In the genomic region with DNA sequence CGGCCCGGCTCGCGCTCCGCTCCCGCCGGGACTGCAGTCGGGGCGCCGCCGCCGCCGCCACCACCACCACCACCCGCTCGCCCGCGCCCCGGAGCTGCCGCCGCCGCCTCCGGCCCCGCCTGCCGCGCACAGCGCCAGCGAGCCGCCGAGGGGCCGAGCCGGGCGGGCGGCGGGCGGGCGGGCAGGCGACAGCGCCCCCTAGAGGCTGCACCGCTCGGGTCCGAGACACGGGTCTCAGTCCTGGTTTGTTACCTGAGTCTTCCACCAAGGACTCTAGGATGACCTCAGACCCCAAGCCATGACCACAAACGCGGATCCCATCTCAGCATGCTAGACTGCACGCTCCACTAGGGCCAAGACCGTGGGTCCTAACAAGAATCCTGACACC, we compare ENCODE assay signal across 8 mouse cellular contexts. TPM values are rescaled to one million over a fixed set of nuclear protein-coding genes. Genes with fewer than 3 reads are reported as not detected.
DNase-seq lines count a peak whose midpoint lies in the region; ATAC-seq and TF ChIP-seq lines count a peak whose summit lies in the region.

A gene (minus strand): TSS at position 33 of the 388 bp plus-strand sequence.

- peak; percentile 68 for DNase-seq in adipocyte (ENCODE audit: low spot score)
- DNase-seq in gastrocnemius, postnatal 14 days, result peak; percentile 83
- DNase-seq in induced T-regulatory cell, adult 2 months (ENCODE audit: low read depth), result peak; percentile 85
- peak; percentile 73 for DNase-seq in left cerebral cortex, postnatal 25 days (ENCODE audit: low spot score in 2 of 2)
- peak; percentile 81 for DNase-seq in right cerebral cortex, postnatal 25 days
- DNase-seq in urinary bladder, postnatal 36 days (ENCODE audit: low spot score in 2 of 2), result peak; percentile 69 to 80

- no peak for TF ChIP-seq POLR2A in cortical plate, adult 2 months (IDR thresholded peaks at IDR 0.05; ENCODE audit: extremely low read depth, insufficient read depth, low read length)

- ATAC-seq in megakaryocyte-erythroid progenitor cell, adult 5-6 weeks (replicated peaks; ENCODE audit: low FRiP score, low TSS enrichment, poor library complexity, severe bottlenecking), result peak; percentile 17; the same call in 1 of the 2 replicates

- H3K4me3 ChIP-seq in cortical plate, adult 2 months (ENCODE audit: insufficient read depth, low read length), result peak within 1 kb of the TSS; percentile 95

- TF ChIP-seq CTCF in cortical plate, adult 2 months (IDR thresholded peaks at IDR 0.05; ENCODE audit: extremely low read depth, insufficient read depth, low read length), result peak; percentile 40; the same call in 1 of the 2 replicates

- intact Hi-C loops in gastrocnemius, postnatal 14 days (cut with DNase I; ENCODE audit: low total_unique reads), result no loop called here
- intact Hi-C loops in left cerebral cortex, postnatal 25 days (cut with DNase I), result loop anchor here (1.0 to 10.0 kb wide), 2 partner anchors 49 to 291 kb away; a partner anchor contains a TSS

- peak within 1 kb of the TSS; percentile 85 for H3K27ac ChIP-seq in cortical plate, adult 2 months (ENCODE audit: insufficient read depth, low read length)

- H3K4me1 ChIP-seq in cortical plate, adult 2 months (ENCODE audit: control insufficient read depth, insufficient read depth, low read length), result peaks cover 17% of the 10 kb centered on the region

RNA-seq across cellular contexts. Expression of the gene that starts here (rescaled TPM):
- polyA plus RNA-seq in cortical plate, adult 2 months (2012; rRNA removed), result 220 and 239 TPM in 2 replicates
- total RNA-seq in gastrocnemius, postnatal 14 days (2021), result 10 to 100 TPM; 31.8 to 36.4 TPM
- total RNA-seq in left cerebral cortex, postnatal 25 days (2021), result 100 to 1,000 TPM; 217 to 223 TPM
- total RNA-seq in megakaryocyte-erythroid progenitor cell, adult 5-6 weeks (2014; fragmentation: Nextera tagmentation), result 103 and 118 TPM in 2 replicates
- total RNA-seq in megakaryocyte-erythroid progenitor cell, adult 5-6 weeks (2017), result 81.8 and 93.1 TPM in 2 replicates

Comparison
In these comparisons a context has a peak if more than half of its experiments do, and no peak if none do; other contexts are left out.
1. Peak in every context shown above with its lines: DNase-seq, ATAC-seq, H3K4me3 ChIP-seq and H3K27ac ChIP-seq.